Mouse (Mus musculus) heart, postnatal 14 days (tissue): ENCODE measurements around the gene Nipal4. TPM values are rescaled to one million over a fixed set of nuclear protein-coding genes. Genes with fewer than 3 reads are reported as not detected.

Experiments
- DNase-seq, 2 experiments: peaks; one replicate each; pipeline ENCODE4 v3.0.0; 2021 to 2022
- intact Hi-C: fragments of 180-260 bp; cut with DNase I; formaldehyde crosslinking; loops from one replicate; pipeline ENCODE4 v1.15.1; 2025
- microRNA-seq, 2 experiments: library from miRNA; unstranded; fragments of <30 nt; microRNA quantifications; one replicate each; pipeline ENCODE4 v1.2.0; 2021 to 2022
- total RNA-seq, 2 experiments: library from RNA; stranded (reverse); gene quantifications; 2 replicates each; pipeline ENCODE4 v1.2.3; 2021

Nipal4 gene
- total RNA-seq, 2 experiments from 2014 or later, result 0.07 to 0.24 TPM

DNA sequence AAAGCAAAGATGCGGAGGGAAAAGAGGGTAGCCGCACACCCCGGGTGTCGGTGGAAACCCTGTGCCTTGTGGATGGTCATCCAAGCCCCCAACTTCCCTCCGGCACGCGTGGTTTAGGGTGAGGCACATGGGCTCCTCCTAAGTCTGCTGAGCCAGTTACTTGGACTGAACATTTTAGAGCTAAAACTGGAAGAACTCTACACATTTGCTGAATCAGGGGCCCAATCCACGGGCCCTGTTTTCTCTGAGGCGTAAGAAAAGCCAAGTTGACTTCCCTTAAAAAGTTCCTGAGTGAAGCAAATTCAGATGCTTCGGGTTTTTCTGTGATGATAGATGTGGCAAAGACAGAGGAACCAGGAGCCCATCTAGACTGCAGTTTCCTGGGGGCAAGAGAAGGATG, 46.2 kb downstream of the Nipal4 start:
- intact Hi-C loops, result loop anchor here (10.0 kb wide), 1 partner anchor 165 kb away; the partner anchor contains the start of gene Thg1l
- no peak for DNase-seq

DNA sequence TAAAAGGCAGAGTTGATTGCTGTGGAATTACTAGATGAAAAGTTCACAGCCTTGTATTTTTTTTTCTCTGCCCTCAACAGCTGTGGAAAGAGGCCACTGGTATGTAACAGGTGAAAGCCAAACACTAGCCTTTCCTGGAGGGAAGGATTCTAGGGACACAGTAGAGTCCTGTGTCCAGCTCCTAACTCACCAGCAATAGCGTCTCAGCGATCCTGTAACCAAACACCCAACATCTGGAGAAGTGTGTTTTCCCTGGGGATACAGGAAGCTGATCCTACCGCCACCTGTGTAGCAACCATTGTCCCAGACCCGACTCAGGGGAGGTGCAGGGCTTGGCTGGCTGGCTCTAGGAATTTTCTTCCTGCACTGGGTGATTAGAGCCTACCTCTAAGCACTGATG, 46.7 kb downstream of the Nipal4 start:
- no peak for DNase-seq
- intact Hi-C loops, result loop anchor here (10.0 kb wide), 1 partner anchor 165 kb away; the partner anchor contains the start of gene Thg1l

DNA sequence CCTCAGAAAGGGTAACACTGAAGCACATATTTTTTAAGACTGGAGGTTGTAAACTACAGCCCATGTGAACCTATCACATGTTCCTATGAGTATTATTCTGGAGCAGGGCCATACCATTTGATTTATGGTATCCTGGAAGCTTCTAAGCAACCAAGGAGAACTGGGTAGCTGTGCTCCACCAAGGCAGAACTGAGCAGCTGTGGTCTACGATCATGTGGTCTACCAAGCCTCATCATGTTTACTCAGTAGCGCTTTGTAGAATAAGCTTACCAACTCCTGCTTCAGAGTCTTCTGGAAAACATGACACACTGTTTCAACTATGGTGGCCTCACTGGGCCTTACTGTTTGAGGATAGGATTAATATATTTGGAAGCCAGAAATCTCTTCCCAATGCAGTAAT, 49.8 kb downstream of the Nipal4 start:
- DNase-seq, result no peak
- intact Hi-C loops, result no loop called here

GRCm38 (mm10) chr11:46115411-46116173, 50.7 kb downstream of the Nipal4 start:
- no peak for DNase-seq
- intact Hi-C loops, result no loop called here

DNA sequence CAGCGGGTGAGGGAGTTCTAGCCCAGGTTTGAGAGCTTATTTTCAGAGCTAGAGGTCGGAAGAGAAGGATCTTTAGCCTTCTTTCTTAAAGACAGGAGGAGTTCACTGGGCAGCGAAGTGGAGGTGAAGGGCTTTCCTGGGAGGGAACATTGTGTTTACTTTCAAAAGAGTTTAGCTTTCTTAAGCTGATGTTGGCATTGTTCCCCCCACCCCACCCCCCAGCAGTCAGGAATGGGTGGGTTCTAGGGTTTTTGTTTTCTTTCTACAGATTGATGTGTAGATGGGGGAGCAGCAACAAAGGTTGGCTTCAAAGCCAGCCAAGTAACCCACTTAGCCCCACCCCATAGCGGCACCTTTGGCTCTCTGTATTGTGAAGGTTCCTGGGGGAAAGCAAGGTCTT, 51.3 kb downstream of the Nipal4 start:
- intact Hi-C loops, result no loop called here
- DNase-seq, result no peak

DNA sequence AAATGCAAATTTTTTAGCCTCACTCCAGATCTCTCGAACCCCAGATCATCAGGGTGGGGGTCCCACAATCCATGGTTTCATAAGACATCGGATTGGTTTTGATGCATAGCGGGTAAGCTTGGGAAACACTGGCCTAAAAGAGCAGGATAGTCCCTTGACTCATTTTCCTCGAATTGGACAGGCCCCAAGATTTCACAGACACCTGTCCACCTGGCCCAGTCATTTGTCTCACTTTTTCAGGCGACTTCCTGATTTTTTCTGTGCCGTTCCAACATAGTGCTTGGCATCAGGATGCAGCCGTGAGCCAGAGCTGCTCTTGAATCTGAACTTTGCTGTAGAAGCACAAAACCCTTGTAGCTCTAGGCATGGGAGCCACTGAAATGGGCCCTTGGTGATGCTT, 52.1 kb downstream of the Nipal4 start:
- no peak for DNase-seq
- intact Hi-C loops, result no loop called here

DNA sequence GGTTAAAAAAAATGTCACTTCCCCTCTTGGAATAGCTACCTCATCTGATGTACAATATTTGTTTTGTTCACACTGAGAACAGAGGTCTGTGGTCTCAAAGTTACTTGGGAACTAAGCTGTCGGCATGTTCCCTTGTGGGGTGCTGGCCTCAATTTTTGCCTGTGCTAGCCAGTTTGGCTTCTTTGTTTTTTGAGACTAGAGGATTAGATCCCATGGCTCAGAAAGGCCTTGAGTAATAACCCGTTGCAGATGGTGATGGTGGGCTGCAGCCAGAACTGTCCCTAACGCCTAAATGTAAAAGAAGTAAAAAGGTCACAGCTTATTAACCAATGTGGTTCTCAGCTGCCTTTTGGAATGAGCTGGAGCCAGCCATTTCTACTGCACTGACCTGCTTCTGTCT, 53.1 kb downstream of the Nipal4 start:
- no peak for DNase-seq
- intact Hi-C loops, result no loop called here

- no peak for DNase-seq
- intact Hi-C loops, result no loop called here
Observed at GRCm38 (mm10) chr11:46110945-46111287, 55.4 kb downstream of the Nipal4 start.

- intact Hi-C loops, result no loop called here
- DNase-seq, result peak in 1 of 2 experiments; percentile 62
Observed at GRCm38 (mm10) chr11:46110156-46110944, 56.0 kb downstream of the Nipal4 start.

DNA sequence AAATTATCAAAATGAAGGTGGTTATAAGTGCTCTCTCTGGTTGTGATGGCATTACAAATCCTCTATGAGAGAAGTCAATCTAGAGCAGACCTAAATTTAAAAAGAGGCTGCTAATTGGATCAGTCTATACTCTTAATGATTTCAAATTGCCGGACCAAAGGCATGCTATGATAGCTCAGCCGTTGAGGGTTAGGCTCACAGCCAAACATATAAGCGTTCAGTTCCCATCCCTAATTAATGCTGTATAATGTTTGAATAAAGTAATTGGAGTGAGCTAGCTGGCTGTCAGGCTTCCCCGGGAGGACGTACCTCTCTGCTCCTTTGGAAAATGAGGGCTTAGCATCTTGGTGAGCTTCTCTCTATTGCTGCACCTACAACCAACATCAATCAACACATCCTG, 57.1 kb downstream of the Nipal4 start:
- no peak for DNase-seq
- intact Hi-C loops, result no loop called here

- intact Hi-C loops, result no loop called here
- DNase-seq, result no peak
Observed at GRCm38 (mm10) chr11:46107046-46107445, 59.3 kb downstream of the Nipal4 start.

- DNase-seq, result peak in 1 of 2 experiments; percentile 49
- intact Hi-C loops, result no loop called here
Observed at GRCm38 (mm10) chr11:46102107-46102506, 64.2 kb downstream of the Nipal4 start.

Small RNA genes within 50 kb of the gene (microRNA-seq; reads per million reads assigned to microRNA genes)
- gene Mir7239 (0 to 0.60 reads per million in 2 experiments), gene Mir8100 (0 to 0.81 reads per million in 2 experiments)

Other genes with a start within 250 kb of the Nipal4 start
- gene Lsm11, start 221.6 kb downstream of the Nipal4 start, total RNA-seq, result 1 to 10 TPM; 4.8 to 5.2 TPM
- gene Thg1l, start 211.0 kb downstream of the Nipal4 start, total RNA-seq, result 1 to 10 TPM; 4.9 to 6.3 TPM
- under 1 TPM; 0.14 to 0.24 TPM for gene Sox30, start 186.2 kb downstream of the Nipal4 start, total RNA-seq
- 1 to 10 TPM; 2.3 to 3.1 TPM for gene Gm12166, start 114.2 kb downstream of the Nipal4 start, total RNA-seq
- 10 to 100 TPM; 56.8 to 77.7 TPM for gene Adam19, start 110.5 kb downstream of the Nipal4 start, total RNA-seq
- not detected for gene Fndc9, start 69.0 kb upstream of the Nipal4 start, total RNA-seq
- gene Cyfip2, start 146.4 kb upstream of the Nipal4 start, total RNA-seq, result 10 to 100 TPM; 41.6 to 47.3 TPM
- 1 to 10 TPM in 1 of 2 experiments, under 1 TPM in 1; 0.26 to 3.5 TPM for gene Itk, start 223.0 kb upstream of the Nipal4 start, total RNA-seq
- gene Fam71b, start 230.1 kb upstream of the Nipal4 start, total RNA-seq, result not detected